Mouse (Mus musculus) heart, postnatal 36 days (tissue): Measurements from ENCODE around the gene Rad54l2. TPM values are rescaled to one million over a fixed set of nuclear protein-coding genes. Genes with fewer than 3 reads are reported as not detected.
A peak's percentile ranks its signal among the peaks of the same experiment; 100 is the strongest.

Source experiments
- DNase-seq, 2 experiments: peaks; one replicate each; pipeline ENCODE4 v3.0.0; 2021 to 2022
- intact Hi-C: fragments of 180-260 bp; cut with DNase I; formaldehyde crosslinking; loops from one replicate; pipeline ENCODE4 v1.15.1; 2025
- total RNA-seq, 2 experiments: library from RNA; stranded (reverse); gene quantifications; 2 replicates each; pipeline ENCODE4 v1.2.3; 2021

Gene Rad54l2
- total RNA-seq, 2 experiments from 2014 or later: 9.1 to 10.2 TPM

DNA sequence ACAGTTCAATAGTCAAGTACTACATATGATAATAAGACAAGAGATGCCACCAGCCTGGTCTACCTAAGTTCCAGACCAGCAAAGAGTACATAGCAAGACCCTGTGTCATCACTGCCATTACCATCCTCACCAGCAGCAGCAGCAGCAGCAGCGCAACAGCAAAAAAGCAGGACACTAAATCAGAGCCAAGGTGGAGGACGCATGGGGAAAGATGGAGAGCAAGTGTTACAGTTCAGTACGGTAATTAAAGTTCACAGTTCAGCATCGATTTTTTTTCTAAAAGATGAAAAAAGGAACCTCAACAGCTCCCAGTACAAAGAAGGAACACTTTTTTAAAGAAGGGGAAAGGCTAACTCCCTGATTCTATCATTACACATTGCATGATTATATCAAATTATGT lies 33.2 kb downstream of the Rad54l2 start:
- intact Hi-C loops: no loop called here
- DNase-seq: no peak

GRCm38 (mm10) chr9:106754311-106754710 lies 34.7 kb downstream of the Rad54l2 start:
- intact Hi-C loops: no loop called here
- DNase-seq: no peak

DNA sequence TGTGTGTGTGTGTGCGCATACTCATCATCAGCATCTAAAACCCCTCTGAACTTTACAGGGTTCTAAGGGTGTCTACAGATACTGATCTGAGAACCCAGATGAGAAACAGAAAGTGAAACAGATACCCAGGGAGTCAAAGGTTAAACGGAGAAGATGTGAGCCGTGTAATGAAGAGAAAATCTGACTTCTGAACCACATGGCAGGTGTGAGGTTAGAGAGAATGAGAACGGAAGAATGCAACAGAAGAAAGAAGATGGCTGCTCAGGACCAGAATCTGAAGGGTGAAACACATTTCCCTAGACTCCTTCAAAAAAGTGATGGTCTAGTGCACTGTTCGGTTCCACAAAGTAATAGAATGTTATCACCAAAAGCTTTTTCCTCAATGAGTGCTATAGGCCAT lies 36.9 kb downstream of the Rad54l2 start:
- DNase-seq: no peak
- intact Hi-C loops: no loop called here

DNA sequence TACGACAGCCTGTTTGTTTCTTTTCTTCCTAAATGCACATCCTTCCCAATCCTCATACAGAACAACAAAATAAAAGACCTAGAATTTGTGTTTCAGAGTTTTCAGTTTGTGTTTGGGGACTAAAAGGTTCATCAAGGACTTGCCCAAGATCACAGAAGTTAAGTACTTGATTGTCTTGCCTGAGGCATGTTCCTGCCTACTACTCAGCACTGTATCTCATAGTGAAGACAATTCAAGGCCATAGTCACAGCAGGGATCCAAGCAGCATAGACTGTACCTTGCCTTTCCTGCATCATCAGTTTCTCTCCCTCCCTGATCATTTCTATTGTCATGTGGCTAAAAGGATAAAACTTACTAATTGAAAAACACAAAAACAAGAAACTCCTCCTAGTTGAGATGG lies 49.0 kb downstream of the Rad54l2 start:
- intact Hi-C loops: no loop called here
- no peak for DNase-seq

GRCm38 (mm10) chr9:106739056-106739455 lies 49.9 kb downstream of the Rad54l2 start:
- intact Hi-C loops: no loop called here

DNA sequence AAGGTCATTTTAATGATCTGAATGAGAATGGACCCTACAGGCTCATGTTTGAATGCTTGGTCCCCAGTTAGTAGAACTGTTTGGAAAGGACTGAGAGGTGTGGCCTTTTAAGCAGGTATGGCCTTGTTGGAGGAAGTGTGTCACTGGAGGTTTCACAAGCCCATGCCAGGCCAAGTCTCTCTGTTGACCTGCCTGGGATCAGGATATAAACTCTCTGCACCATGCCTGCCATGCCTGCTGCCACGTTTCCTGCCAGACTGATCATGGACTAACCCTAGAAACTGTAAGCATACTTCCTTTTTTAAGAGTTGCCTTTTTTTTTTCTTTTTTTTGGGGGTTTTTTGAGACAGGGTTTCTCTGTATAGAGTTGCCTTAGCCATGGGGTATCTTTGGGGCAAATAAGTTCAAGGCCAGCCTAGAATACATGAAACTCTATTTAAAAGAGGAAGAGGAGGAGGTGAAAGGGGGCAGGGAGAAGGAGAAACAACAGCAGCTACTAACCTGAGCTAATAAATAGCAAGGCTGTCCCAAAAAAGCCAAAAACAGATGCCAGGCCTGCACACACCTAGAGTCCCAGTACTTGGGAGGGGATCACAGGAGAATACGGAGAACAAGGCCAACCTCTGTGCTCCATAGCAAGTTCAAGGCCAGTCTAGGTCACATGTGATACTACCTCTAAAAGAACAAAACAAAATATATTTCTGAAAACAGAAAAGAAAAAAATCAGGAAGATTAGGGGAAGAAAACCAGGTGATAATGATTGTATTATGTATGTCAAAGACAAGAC lies 50.6 kb downstream of the Rad54l2 start:
- intact Hi-C loops: no loop called here
- DNase-seq: no peak

More at GRCm38 (mm10) chr9:106739056-106739455, 49.9 kb downstream of the Rad54l2 start:
- DNase-seq: no peak

DNA sequence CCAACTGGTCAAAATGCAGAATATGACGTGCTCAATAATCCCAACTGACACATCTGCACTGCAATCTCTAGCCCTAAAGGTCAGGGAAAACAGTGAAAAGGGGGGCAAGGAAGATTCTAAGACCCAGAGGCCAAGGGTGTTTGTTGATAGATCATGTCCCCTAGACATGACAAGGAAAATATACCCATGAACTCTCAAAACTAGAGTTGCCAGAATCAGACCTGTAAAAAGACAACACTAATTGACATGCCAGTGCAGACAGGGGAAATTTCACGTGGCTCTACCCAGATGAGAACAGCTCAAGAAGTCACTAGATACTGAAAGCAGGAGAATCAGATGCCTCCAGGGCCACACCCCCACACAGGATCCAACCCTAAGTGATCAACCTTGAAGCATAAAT lies 55.3 kb downstream of the Rad54l2 start:
- intact Hi-C loops: no loop called here
- DNase-seq: no peak

- DNase-seq: no peak
- intact Hi-C loops: no loop called here
Observed at GRCm38 (mm10) chr9:106729416-106729815, 59.6 kb downstream of the Rad54l2 start.

DNA sequence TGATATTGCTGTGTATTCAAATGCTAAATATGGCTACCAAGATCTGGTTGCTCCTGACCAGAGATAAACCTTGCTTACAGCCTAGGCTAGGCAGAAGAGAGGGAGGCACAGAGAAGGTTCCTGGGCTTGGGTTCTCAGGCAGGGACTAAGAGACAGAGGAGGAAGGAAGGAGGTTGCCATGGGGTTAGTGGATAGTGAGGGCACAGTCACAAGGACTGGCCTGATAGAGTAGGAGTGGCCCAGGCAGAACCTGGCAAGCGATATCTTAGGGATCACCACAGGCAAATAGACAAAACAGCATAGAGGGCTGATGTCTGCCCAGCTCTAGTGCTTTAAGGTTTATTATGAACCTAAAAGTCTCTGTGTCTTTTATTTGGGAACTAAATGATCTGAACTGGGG lies 62.1 kb downstream of the Rad54l2 start:
- intact Hi-C loops: no loop called here

GRCm38 (mm10) chr9:106725435-106725834 lies 63.6 kb downstream of the Rad54l2 start:
- no peak for DNase-seq
- intact Hi-C loops: no loop called here

More for the DNA sequence above, 62.1 kb downstream of the Rad54l2 start:
- DNase-seq: no peak

DNA sequence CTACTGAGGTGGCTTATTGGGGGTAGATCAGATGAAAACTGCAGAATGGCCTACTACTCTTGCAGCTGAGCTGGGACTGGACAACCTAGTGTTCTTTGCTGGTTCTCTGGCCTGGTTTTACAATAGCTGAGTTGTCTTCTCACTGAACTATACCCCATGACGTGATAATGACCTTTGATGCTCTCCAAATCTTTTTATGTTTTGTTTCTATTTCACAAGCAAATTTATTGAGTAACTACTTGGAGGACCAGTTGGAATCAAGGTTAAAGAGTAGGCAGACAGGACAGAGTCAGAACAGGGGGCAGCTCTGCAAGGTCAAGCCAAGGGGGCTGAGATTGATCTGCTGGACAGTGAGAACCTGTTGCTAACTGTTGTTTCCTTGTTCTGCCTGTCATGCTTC lies 64.1 kb downstream of the Rad54l2 start:
- no peak for DNase-seq
- intact Hi-C loops: no loop called here

DNA sequence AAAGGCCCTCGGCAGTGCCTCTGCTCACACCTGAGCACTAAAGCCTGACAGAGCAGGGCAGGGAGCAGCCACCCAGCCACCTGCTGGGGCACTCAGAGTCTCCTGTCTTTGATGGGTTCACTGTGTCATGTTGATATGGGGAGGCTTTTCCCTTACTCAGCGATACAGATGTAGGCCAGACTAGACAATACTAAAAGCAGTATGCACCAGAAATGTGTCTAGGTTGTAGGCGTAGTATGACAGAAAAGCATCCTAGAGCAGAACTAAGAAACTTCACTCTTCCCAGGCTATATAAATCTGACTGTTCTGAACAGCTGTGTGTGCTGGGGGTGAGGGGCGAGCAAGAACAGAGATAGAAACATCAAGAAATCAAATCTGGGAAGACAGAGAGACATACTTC lies 72.3 kb downstream of the Rad54l2 start:
- intact Hi-C loops: no loop called here
- no peak for DNase-seq

- DNase-seq: no peak
- intact Hi-C loops: no loop called here
Observed at GRCm38 (mm10) chr9:106716232-106716631, 72.8 kb downstream of the Rad54l2 start.

DNA sequence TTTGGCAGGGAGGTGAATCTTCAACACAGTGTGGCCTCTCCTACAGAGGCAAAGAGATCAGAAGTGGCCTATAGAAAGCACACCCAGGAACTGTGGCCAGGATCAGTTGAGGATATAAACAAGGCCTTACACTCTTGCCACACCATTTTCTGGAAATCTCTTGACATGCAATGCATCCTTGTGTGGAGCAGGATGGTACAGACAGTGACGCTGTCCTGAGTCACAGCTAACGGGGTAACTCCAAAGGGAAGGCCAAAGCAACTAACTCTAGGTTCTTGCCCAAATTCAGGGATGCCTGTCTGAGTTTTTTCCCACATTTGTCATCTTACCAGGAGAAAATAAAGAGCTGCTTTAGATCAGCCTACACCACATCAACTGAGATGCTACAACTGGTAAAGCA lies 76.5 kb downstream of the Rad54l2 start:
- DNase-seq: no peak
- intact Hi-C loops: no loop called here

DNA sequence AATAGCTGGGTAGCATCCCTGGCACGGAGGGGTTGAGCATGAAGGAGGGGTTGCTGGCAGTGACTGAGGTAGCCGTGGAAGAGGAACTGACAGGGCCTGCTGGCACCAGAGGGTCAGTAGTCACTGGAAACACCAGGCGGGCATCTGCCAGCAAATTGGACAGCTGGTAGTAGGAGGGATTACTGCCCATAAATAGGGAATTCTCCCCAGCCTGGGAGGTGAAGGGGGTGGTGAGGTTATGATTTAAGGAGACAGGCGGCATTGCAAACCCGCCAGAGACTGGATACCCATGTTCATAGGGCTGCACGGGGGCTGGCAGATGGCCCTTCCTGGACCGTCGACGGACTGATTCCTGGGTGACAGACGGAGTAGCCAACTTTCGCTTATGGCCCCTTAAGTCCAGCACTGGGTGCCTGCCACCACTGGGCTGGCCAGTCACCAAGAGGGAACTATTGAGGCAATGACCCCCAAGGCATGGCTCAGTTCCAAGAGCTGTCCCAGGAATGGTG lies 96.0 kb downstream of the Rad54l2 start:
- no peak for DNase-seq
- intact Hi-C loops: no loop called here

DNA sequence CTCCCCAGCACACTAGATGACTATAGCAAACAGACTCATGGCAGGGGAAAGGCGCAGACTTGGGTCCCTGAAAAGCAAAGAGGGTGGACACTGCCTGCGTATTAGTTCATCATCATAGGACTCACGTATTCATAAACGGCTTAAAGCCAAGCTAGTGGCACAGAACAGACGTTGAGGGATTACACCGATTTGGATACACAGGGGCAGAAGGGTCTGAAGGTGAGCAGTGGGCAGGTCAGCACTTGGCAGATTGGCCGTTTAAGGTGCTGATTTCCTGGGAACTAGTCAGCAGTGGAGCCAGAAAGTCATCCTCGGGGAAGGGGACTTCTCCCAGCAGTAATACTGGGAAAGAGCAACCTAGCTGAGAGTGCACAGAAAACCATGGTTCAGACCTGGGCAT lies 100.2 kb downstream of the Rad54l2 start:
- intact Hi-C loops: loop anchor here (5.0 kb wide), 2 partner anchors 603 to 648 kb away; partner anchors contain the start of gene Hemk1
- no peak for DNase-seq

DNA sequence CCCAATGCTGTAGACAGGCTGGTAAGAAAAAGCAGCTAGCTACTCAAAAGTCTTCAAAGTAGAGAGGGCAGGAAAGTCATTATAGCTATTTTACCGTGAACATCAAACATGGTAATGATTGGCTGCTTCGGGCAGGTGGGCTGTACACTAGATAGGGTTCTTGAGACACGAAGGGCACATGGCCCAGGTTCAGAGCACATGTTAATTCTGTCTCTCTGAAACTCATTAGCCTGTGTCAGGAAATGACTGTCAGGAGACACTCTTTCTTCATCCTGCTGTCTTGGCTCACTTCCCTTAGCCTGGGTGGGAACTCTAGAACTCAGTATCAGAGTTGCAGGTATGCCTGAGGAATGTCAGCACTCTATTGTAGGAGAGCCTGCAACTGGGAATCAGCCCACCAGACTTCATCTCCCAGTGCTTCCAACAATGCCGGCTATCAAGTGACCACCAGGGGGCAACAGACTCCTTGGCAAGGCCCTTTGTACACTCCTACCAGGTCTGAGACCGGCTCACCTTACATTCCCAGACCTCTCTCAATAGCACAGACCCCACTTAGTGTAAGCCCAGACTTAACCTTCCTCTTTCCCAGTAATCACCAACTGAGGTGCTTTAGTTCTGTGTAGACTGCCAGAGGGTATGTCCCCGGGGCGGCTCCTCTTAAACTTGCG lies 101.9 kb downstream of the Rad54l2 start:
- peak; percentile 72 to 73 for DNase-seq
- intact Hi-C loops: loop anchor here (2.0 to 5.0 kb wide), 4 partner anchors 132 to 650 kb away; partner anchors contain the start of genes Hemk1 and Rbm15b

DNA sequence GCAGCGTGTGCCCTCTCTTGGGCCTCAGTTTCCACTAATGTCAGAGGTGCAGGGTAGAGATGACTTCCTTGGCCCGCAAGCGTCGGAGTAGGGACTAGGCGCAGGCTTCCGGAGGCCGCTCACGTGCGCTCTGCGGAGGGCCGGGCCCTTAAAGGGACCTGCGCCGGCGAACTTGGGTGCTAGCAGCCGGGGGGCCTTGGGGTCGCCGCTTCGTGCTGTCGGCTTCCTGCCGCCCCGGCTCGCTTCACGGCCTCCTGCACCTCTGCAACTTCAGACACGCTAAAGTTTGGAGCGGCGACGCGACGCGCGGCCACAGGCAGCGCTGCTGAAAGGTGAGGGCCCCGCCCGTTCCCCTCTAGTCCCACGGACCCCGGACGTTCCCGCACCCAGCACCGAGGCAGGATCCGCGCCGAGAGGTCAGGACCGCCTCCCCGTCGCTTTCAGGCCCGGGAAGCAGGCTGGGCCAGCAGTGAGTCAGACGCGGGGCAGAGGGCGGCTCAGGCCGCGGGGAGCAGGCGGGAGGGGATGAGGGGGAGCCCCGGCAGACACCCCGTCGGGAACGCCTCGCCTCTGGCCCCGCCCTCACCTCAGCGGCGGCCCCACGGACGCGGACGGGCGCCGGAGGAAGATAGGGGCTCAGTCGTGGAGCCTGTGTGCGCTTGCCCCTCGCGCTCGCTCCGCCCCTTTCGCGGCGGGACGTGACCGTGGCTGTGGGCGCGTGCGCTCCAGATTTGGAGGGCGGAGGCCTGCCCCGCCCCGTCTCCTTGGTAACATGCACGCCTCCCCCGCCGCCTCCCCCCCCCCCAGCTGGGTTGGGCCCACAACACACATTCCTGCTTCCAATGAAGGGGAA lies 103.5 kb downstream of the Rad54l2 start, which contains the start of gene Tex264:
Tex264 (minus strand) TSS at position 679 of the 853 bp plus-strand sequence.
- peak; percentile 85 to 89 for DNase-seq

DNA sequence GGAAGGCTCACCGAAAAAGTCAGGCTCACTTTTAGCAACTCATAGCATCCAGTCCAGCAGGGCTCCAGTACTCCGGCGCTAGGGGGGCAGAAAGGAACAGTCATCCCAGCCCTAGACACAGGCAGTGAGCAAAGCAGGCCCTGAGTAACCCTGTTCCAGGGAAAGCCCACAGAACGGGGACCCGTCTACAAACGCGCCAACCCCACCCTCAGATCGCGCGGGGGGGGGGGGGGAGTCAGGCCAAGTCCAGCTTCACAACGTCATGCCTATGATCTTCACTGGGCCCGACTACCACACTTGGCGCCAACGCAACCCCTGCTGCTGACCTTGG lies 104.1 kb downstream of the Rad54l2 start:
- intact Hi-C loops: loop anchor here (5.0 kb wide), 2 partner anchors 607 to 652 kb away; partner anchors contain the start of gene Hemk1
- DNase-seq: no peak

More for the DNA sequence above, 103.5 kb downstream of the Rad54l2 start, which contains the start of gene Tex264:
- intact Hi-C loops: loop anchor here (2.0 to 5.0 kb wide), 4 partner anchors 133 to 652 kb away; partner anchors contain the start of genes Hemk1 and Rbm15b

- intact Hi-C loops: no loop called here
- no peak for DNase-seq
Observed at GRCm38 (mm10) chr9:106684093-106684872, 104.7 kb downstream of the Rad54l2 start.
